Mouse (Mus musculus): ENCODE measurements around the gene Snw1. TPM values are rescaled to one million over a fixed set of nuclear protein-coding genes. Genes with fewer than 3 reads are reported as not detected.

The Snw1 gene
- total and polyA plus RNA-seq, 2 experiments from 2014 or later: 36.0 to 87.9 TPM

DNA sequence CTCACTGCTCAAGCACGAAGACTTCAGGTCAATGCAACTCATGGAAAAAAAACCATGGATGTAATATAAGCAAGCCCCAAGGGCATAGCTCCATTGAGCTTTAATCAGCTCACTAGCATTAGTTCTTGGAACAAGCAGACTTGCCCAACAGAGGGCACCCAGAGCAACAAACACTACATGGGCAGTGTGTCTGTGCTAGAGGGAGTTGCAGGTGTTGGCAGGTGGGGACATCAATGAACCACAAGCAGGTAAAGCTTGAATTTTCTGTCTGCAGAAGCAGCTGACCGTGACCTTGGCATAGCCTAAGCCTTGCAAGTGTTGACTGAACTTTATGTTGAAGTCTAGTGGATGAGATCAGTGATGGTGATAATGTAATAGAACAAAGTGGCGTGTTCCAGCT is 2.7 kb upstream of the Snw1 start:
- no peak for ATAC-seq (ENCODE audit: low FRiP score)
- DNase-seq (ENCODE audit: low spot score): no peak
- Histone ChIP-seq H3K4me2 (ENCODE audit: low read depth, low read length, poor library complexity, severe bottlenecking) (no peak overlapping the region), H3K9ac (replicated peaks; ENCODE audit: low read length, poor library complexity, severe bottlenecking) (no peak overlapping the region), H3K4me1 (ENCODE audit: insufficient read depth, low read length) (peaks cover 4% of the 10 kb centered on the region; the same call in 1 of the 2 replicates), H3K4me3 (ENCODE audit: low read depth, low read length) (no peak overlapping the region), H3K36me3 (ENCODE audit: insufficient read depth, low read length) (no peaks in the 10 kb centered on the region), H3K27ac (ENCODE audit: low read depth, low read length) (no peak overlapping the region), H3K27me3 (ENCODE audit: insufficient read depth, low read length) (no peaks in the 10 kb centered on the region), H3K9me3 (ENCODE audit: low read length) (no peaks in the 10 kb centered on the region)
- no peak for TF ChIP-seq CTCF (IDR thresholded peaks at IDR 0.05)
- 80% methylated on average over 3 of the region's 3 CpGs for WGBS

DNA sequence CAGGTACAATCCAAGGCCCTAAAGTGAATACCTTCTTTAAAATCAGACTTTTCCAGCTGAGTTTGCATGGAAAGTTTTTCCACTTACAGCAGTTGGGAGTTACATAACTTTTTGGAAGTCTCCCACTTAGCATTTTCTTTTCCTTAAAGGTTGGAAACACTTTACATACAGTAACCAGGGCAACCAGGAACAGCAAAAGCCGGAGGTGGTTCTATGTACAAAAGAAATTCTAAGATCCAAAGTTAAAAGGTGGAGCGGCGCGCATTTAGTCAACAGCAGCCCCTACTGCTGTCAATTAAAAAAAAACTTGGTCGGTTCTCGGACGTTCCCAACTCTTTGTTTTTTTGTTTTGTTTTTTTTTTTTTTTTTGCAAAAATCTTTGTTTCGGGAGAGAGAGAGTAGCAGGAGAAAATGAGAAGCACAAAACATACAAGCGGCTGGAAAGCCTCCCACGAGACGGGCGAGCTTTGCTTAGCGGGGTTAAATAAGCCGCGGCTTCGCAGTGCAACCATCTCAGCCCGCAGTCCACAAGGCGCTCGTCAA is 582 bp downstream of the Snw1 start:
- TF ChIP-seq CTCF (IDR thresholded peaks at IDR 0.05): no peak
- Histone ChIP-seq H3K4me2 (ENCODE audit: low read depth, low read length, poor library complexity, severe bottlenecking) (peak overlapping the region; percentile 56), H3K9me3 (ENCODE audit: low read length) (no peaks in the 10 kb centered on the region), H3K4me3 (ENCODE audit: low read depth, low read length) (peak overlapping the region; percentile 80), H3K27me3 (ENCODE audit: insufficient read depth, low read length) (no peaks in the 10 kb centered on the region), H3K4me1 (ENCODE audit: insufficient read depth, low read length) (peaks cover 4% of the 10 kb centered on the region; the same call in 1 of the 2 replicates), H3K36me3 (ENCODE audit: insufficient read depth, low read length) (0 out of 2 replicates have a peak, but pooled peaks cover 5% of the 10 kb centered on the region), H3K9ac (replicated peaks; ENCODE audit: low read length, poor library complexity, severe bottlenecking) (peak overlapping the region; percentile 77), H3K27ac (ENCODE audit: low read depth, low read length) (peak overlapping the region; percentile 93)
- DNase-seq (ENCODE audit: low spot score) (peak; percentile 12), ATAC-seq (ENCODE audit: low FRiP score) (no peak)
- 0% methylated on average over 19 of the region's 19 CpGs for WGBS

DNA sequence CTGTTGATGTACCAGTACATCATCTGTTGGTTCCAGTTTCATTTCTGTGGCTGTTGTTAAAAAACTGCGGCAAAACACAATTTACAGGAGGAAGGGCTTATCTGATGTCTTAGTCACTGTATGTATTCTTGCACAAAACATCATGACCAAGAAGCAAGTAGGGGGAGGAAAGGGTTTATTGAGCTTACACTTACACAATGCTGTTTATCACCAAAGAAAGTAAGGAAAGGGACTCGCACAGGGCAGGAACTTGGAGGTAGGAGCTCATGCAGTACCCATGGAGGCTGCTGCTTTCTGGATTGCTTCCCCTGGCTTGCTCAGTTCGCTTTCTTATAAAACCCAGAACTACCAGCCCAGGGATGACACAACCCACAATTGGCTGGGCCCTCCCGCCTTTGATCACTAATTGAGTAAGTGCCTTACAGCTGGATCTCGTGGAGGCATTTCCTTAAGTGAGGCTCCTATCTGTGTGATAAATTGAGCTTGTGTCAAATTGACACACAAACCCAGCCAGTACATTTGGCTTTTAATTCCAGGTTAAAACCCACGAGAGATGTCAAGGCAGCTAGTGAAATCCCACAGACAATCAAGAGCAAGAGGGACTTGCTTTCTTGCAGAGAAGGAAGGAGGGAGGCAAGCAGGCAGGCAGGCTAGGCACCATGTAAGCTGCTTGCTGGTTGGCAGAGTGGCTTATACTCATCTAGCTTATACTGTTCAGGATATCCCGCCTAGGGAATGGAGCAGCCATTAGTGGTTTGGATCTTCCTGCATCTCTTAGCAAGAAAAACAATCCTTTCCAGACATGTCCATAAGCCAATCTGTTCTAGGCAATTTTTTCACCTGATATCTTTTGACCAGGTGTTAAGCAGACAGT is 1.6 kb downstream of the Snw1 start:
- Histone ChIP-seq H3K9me3 (ENCODE audit: low read length) (no peaks in the 10 kb centered on the region), H3K4me1 (ENCODE audit: insufficient read depth, low read length) (peaks cover 4% of the 10 kb centered on the region; the same call in 1 of the 2 replicates), H3K36me3 (ENCODE audit: insufficient read depth, low read length) (0 out of 2 replicates have a peak, but pooled peaks cover 5% of the 10 kb centered on the region), H3K27me3 (ENCODE audit: insufficient read depth, low read length) (no peaks in the 10 kb centered on the region), H3K27ac (ENCODE audit: low read depth, low read length) (no peak overlapping the region), H3K4me2 (ENCODE audit: low read depth, low read length, poor library complexity, severe bottlenecking) (peak overlapping the region; percentile 56; the same call in 1 of the 2 replicates), H3K4me3 (ENCODE audit: low read depth, low read length) (no peak overlapping the region), H3K9ac (replicated peaks; ENCODE audit: low read length, poor library complexity, severe bottlenecking) (0 out of 2 replicates have a peak overlapping the region, but pooled peaks have one; percentile 24)
- WGBS: 75% methylated on average over 7 of the region's 7 CpGs
- no peak for TF ChIP-seq CTCF (IDR thresholded peaks at IDR 0.05)
- ATAC-seq (ENCODE audit: low FRiP score) (no peak), DNase-seq (ENCODE audit: low spot score) (no peak)

DNA sequence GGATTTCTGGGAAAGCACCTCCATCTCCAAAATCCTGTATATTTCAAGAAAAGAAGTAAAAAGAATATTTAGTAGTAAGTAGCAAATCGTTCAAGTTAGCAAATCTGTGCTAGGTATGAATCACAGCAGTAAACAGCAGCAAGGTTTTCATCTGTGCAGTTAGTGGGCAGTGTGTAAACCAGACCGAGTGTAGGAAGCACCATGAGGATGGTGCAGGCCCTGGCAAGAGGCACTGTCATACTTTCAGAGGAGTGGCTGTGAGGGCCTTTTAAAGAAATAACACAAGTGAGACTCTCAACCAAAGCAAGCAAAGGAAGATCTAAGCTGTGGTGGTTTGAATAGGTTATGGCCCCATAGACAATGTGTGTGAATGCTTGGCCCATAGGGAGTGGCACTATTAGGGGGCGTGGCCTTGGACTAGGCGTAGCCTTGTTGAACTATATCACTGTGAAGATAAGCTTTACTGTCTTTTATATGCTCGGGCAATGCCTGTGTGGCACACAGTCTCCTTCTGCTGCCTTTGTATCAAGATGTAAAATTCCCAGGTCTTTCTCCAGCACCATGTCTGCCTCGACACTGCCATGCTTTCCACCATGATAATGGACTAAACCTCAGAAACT is 7.3 kb downstream of the Snw1 start:
- TF ChIP-seq CTCF (IDR thresholded peaks at IDR 0.05): no peak
- DNase-seq (ENCODE audit: low spot score) (no peak), ATAC-seq (ENCODE audit: low FRiP score) (no peak)
- Histone ChIP-seq H3K36me3 (ENCODE audit: insufficient read depth, low read length) (peaks cover 26% of the 10 kb centered on the region), H3K27me3 (ENCODE audit: insufficient read depth, low read length) (no peaks in the 10 kb centered on the region), H3K4me2 (ENCODE audit: low read depth, low read length, poor library complexity, severe bottlenecking) (no peak overlapping the region), H3K9me3 (ENCODE audit: low read length) (no peaks in the 10 kb centered on the region), H3K4me3 (ENCODE audit: low read depth, low read length) (no peak overlapping the region), H3K4me1 (ENCODE audit: insufficient read depth, low read length) (no peaks in the 10 kb centered on the region), H3K27ac (ENCODE audit: low read depth, low read length) (no peak overlapping the region), H3K9ac (replicated peaks; ENCODE audit: low read length, poor library complexity, severe bottlenecking) (no peak overlapping the region)
- 92% methylated on average over 6 of the region's 6 CpGs for WGBS

DNA sequence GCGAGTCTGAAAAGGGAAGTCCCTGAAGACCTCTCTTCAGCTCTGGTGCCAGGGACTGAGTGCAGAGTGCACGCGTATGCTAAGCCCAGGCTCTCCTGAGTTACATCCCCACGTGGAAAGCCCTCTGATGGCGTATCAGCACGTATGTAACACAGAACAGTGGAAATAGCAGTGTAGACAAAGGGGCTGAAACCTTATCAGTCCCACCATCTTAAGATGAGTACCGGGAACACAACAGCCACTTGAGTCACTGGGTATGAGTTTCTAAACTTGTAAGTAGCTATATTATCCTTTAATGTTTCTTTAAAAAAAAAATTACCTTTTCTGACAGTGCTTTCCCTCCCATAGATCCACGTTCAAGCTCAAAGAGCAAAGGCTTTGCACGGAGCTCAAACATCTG is 22.6 kb downstream of the Snw1 start:
- ATAC-seq (ENCODE audit: low FRiP score) (no peak), DNase-seq (ENCODE audit: low spot score) (no peak)
- TF ChIP-seq CTCF (IDR thresholded peaks at IDR 0.05): no peak
- Histone ChIP-seq H3K9me3 (ENCODE audit: low read length) (no peaks in the 10 kb centered on the region), H3K27me3 (ENCODE audit: insufficient read depth, low read length) (no peaks in the 10 kb centered on the region), H3K9ac (replicated peaks; ENCODE audit: low read length, poor library complexity, severe bottlenecking) (no peak overlapping the region), H3K4me3 (ENCODE audit: low read depth, low read length) (no peak overlapping the region), H3K27ac (ENCODE audit: low read depth, low read length) (no peak overlapping the region), H3K4me1 (ENCODE audit: insufficient read depth, low read length) (peaks cover 6% of the 10 kb centered on the region; the same call in 1 of the 2 replicates), H3K4me2 (ENCODE audit: low read depth, low read length, poor library complexity, severe bottlenecking) (no peak overlapping the region), H3K36me3 (ENCODE audit: insufficient read depth, low read length) (peaks cover 51% of the 10 kb centered on the region)
- 90% methylated on average over 9 of the region's 9 CpGs for WGBS
